Mouse (Mus musculus) megakaryocyte, embryonic 14.5 days (primary cell): ENCODE results near the gene Frem1.

ENCODE experiments used
- FLI1 ChIP-seq: IDR thresholded peaks from 2 replicates; pipeline ENCODE4 v1.6.1; 2012; ENCODE audit warnings: low read length, inconsistent platforms, mixed read lengths
- GATA1 ChIP-seq: IDR thresholded peaks from 3 replicates; pipeline ENCODE4 v1.6.1; 2012; ENCODE audit warnings: mixed read lengths, low read length, inconsistent platforms, borderline replicate concordance

- TF ChIP-seq GATA1 (no peak), FLI1 (no peak)
Measured at GRCm38 (mm10) chr4:83064191-83064590, 12.1 kb upstream of the Frem1 start.
